Mouse (Mus musculus): ENCODE results near the gene Tpcn1. TPM values are rescaled to one million over a fixed set of nuclear protein-coding genes. Genes with fewer than 3 reads are reported as not detected.

Tpcn1 gene
- 65.6 TPM for total RNA-seq (2023)

DNA sequence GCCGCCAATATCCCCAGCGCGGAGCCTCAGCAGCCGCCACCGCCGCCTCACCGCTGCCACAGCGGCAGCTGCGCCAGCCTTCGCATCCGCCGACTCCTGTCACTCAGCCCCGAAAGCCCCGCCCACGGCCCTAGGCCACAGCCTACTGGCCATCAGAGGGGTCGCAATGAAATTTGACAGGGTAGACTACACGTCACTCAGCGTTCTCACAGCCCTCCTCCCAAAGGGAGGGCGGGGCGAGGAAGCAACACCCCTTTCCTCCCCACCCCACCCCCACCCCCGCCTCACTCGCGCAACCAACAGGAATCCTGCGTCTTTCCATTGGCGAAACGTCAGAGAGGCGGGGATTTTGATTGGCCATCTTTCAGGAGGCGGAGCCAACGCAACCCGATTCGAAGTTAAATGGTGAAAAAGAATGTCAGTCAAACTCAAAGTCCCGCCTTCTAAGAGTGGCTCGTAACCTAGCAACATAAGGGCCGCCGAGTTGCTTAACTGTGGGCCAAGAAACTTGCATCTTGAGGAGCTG lies at the start of gene Tpcn1, which contains the start of gene Iqcd:
Tpcn1 (minus strand) TSS at position 105 of the 526 bp plus-strand sequence.
Iqcd (plus strand) TSS at position 448 of the 526 bp plus-strand sequence.

DNA sequence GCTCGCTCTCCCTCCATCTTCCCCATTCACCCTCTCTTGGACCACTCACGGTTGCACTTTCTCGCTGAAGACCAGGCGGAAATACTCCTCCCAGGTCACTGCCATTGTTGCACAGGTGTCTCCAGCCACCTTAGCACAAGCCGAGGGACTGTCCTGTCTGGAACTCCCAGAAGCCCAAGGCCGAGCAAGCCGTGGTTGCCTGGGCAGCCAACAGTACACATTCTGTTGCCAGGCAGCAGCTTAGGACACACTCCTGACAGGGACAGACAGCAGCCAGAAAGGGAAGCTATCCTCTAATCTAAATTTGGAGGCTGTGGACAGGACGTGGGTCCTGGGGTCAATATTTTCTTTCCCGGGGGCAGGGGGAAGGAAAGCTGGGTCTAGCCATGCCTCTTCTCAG lies 45.7 kb upstream of the Tpcn1 start, which contains the start of gene Cfap73:
Cfap73 (minus strand) TSS at position 105 of the 400 bp plus-strand sequence.

GRCm38 (mm10) chr5:120612442-120612821 lies 24.0 kb upstream of the Tpcn1 start, which contains the start of the genes Rita1 and Ddx54:
Rita1 (minus strand) TSS chr5:120612589.
Ddx54 (plus strand) TSS chr5:120612739.

GRCm38 (mm10) chr5:120510982-120511642 lies 77.4 kb downstream of the Tpcn1 start, which contains the start of gene Slc8b1:
Slc8b1 (plus strand) TSS chr5:120511168.

DNA sequence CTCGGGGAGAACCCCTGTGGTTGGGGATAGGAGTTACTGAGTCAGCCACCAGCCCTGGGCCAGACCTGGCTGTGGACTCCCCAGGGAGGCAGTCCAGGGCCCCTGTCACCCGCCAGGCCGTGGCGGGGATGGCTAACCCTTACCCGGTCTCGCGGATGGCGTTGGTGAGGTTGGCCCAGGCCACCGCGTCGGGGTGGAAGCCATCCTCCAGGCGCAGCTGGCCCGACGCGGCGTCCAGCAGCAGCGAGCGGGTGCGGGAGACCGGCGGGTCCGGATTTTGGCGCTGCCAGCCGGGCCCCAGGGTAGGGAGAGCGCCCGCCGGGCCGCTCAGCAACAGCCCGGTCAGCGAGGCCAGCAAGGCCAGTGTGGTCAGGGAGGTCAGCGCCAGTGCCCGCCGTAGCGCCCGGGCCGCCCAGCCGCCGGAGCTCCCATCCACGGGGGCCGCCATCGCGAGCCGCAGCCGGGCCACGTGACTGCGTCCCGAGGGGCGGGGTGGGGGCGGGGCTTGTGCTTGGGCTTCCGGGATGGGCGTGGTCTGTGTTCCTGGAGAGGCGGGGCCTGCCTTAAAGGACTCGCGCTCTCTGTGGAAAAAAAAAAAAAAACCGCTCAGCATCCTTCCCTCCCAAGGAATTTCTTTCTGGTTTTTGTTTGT lies 85.2 kb downstream of the Tpcn1 start, which contains the start of gene Plbd2:
Plbd2 (minus strand) TSS at position 482 of the 652 bp plus-strand sequence.

Other genes with a start within 250 kb of the Tpcn1 start
- not detected for gene Lhx5, start 157.0 kb downstream of the Tpcn1 start, total RNA-seq (2023)
- gene Sdsl, start 115.9 kb downstream of the Tpcn1 start, total RNA-seq (2023): not detected
- not detected for gene Sds, start 112.1 kb downstream of the Tpcn1 start, total RNA-seq (2023)
- 18.9 TPM for gene Plbd2, start 85.0 kb downstream of the Tpcn1 start, total RNA-seq (2023)
- gene Slc8b1, start 77.5 kb downstream of the Tpcn1 start, total RNA-seq (2023): 6.1 TPM
- gene Iqcd, start 343 bp upstream of the Tpcn1 start, total RNA-seq (2023): 1.2 TPM
- 5.7 TPM for gene Rita1, start 23.9 kb upstream of the Tpcn1 start, total RNA-seq (2023)
- gene Ddx54, start 24.1 kb upstream of the Tpcn1 start, total RNA-seq (2023): 118 TPM
- gene Cfap73, start 45.6 kb upstream of the Tpcn1 start, total RNA-seq (2023): not detected
- 34.9 TPM for gene Rasal1, start 60.1 kb upstream of the Tpcn1 start, total RNA-seq (2023)
- 261 TPM for gene Dtx1, start 123.3 kb upstream of the Tpcn1 start, total RNA-seq (2023)
- gene Oas2, start 161.2 kb upstream of the Tpcn1 start, total RNA-seq (2023): 9.4 TPM
- gene Oas3, start 189.0 kb upstream of the Tpcn1 start, total RNA-seq (2023): 5.1 TPM
- not detected for gene Oas1e, start 206.9 kb upstream of the Tpcn1 start, total RNA-seq (2023)
- 12.6 TPM for gene Oas1c, start 223.8 kb upstream of the Tpcn1 start, total RNA-seq (2023)